Mouse (Mus musculus) MEL (cell line): Measurements from ENCODE around the gene Ptpdc1. TPM values are rescaled to one million over a fixed set of nuclear protein-coding genes. Genes with fewer than 3 reads are reported as not detected.

Source experiments
- DNase-seq: peaks from one replicate; pipeline ENCODE4 v3.0.0; 2011; ENCODE audit warnings: low read depth, low spot score
- H3K27ac ChIP-seq: 2 replicates; pipeline ENCODE4 v1.5.1; 2012; ENCODE audit warnings: low read depth, mild to moderate bottlenecking, control low read depth, low read length, moderate library complexity; ENCODE audit not compliant: control insufficient read depth
- H3K27me3 ChIP-seq, 2 experiments: fragments of 150-350 bp in 1 of 2; sonication (generic) in 1 of 2; 2 replicates each; pipeline ENCODE4 v1.6.1; 2012; ENCODE audit warnings: low read length in 2 of 2, mild to moderate bottlenecking in 2 of 2, improper control_type of control experiment in 1 of 2, moderate library complexity in 1 of 2; ENCODE audit not compliant: insufficient read depth in 2 of 2, control insufficient read depth in 1 of 2
- H3K36me3 ChIP-seq, 2 experiments: 2 replicates each; pipeline ENCODE4 v1.6.1; 2012 to 2014; ENCODE audit warnings: low read length in 2 of 2, improper control_type of control experiment in 1 of 2, inconsistent platforms in 1 of 2, mild to moderate bottlenecking in 1 of 2; ENCODE audit not compliant: insufficient read depth in 2 of 2, control insufficient read depth in 1 of 2
- H3K4me1 ChIP-seq, 2 experiments: fragments of 150-350 bp in 1 of 2; sonication (generic) in 1 of 2; 2 replicates each; pipeline ENCODE4 v1.6.1; 2012; ENCODE audit warnings: low read length in 2 of 2, improper control_type of control experiment in 1 of 2, mild to moderate bottlenecking in 1 of 2; ENCODE audit not compliant: insufficient read depth in 2 of 2, control insufficient read depth in 1 of 2
- H3K4me3 ChIP-seq, 2 experiments: fragments of 150-350 bp in 1 of 2; sonication (generic) in 1 of 2; 2 replicates each; pipeline ENCODE4 v1.5.1; 2012; ENCODE audit warnings: low read depth in 2 of 2, low read length in 2 of 2, mild to moderate bottlenecking in 2 of 2, moderate library complexity in 2 of 2, control low read depth in 1 of 2, improper control_type of control experiment in 1 of 2; ENCODE audit not compliant: control insufficient read depth in 1 of 2, insufficient read depth in 1 of 2
- H3K79me2 ChIP-seq: 2 replicates; pipeline ENCODE4 v1.6.1; 2012; ENCODE audit warnings: mild to moderate bottlenecking, low read length, moderate library complexity; ENCODE audit not compliant: control insufficient read depth, poor library complexity, insufficient read depth
- H3K9ac ChIP-seq: 2 replicates; pipeline ENCODE4 v1.6.1; 2012; ENCODE audit warnings: low read depth, mild to moderate bottlenecking, control low read depth, low read length, moderate library complexity; ENCODE audit not compliant: control insufficient read depth, poor library complexity, severe bottlenecking
- H3K9me3 ChIP-seq: fragments of 150-350 bp; sonication (generic); replicated peaks from 2 replicates; pipeline ENCODE4 v1.6.1; 2012; ENCODE audit warnings: mild to moderate bottlenecking, low read length, improper control_type of control experiment, moderate library complexity; ENCODE audit not compliant: insufficient read depth
- BHLHE40 ChIP-seq: IDR thresholded peaks from 2 replicates; pipeline ENCODE4 v1.6.1; 2012; ENCODE audit warnings: low read depth, mild to moderate bottlenecking, inconsistent platforms, low read length, improper control_type of control experiment, borderline replicate concordance
- CHD2 ChIP-seq: IDR thresholded peaks from 2 replicates; pipeline ENCODE4 v1.6.1; 2011; ENCODE audit warnings: low read length, improper control_type of control experiment
- EP300 ChIP-seq, 2 experiments: IDR thresholded peaks; 2 replicates each; pipeline ENCODE4 v1.6.1; 2011; ENCODE audit warnings: improper control_type of control experiment in 2 of 2, low read length in 2 of 2, low read depth in 1 of 2, mild to moderate bottlenecking in 1 of 2
- GABPA ChIP-seq: IDR thresholded peaks from 2 replicates; pipeline ENCODE4 v1.6.1; 2012; ENCODE audit warnings: low read depth, mild to moderate bottlenecking, inconsistent platforms, low read length, improper control_type of control experiment, moderate library complexity
- KAT2A ChIP-seq: conservative IDR thresholded peaks from 2 replicates; pipeline ENCODE4 v1.6.1; 2012; ENCODE audit warnings: low read depth, low read length, improper control_type of control experiment, inconsistent platforms
- MAX ChIP-seq: IDR thresholded peaks from 2 replicates; pipeline ENCODE4 v1.6.1; 2011; ENCODE audit warnings: low read length, improper control_type of control experiment
- MAZ ChIP-seq: IDR thresholded peaks from 2 replicates; pipeline ENCODE4 v1.6.1; 2012; ENCODE audit warnings: low read depth, mild to moderate bottlenecking, inconsistent platforms, low read length, improper control_type of control experiment
- MXI1 ChIP-seq: IDR thresholded peaks from 2 replicates; pipeline ENCODE4 v1.6.1; 2011; ENCODE audit warnings: mild to moderate bottlenecking, low read depth, low read length, improper control_type of control experiment
- MYB ChIP-seq: IDR thresholded peaks from 2 replicates; pipeline ENCODE4 v1.6.1; 2011; ENCODE audit warnings: mild to moderate bottlenecking, low read depth, low read length, improper control_type of control experiment
- MYC ChIP-seq: IDR thresholded peaks from 2 replicates; pipeline ENCODE4 v1.6.1; 2011; ENCODE audit warnings: low read depth, mild to moderate bottlenecking, low read length, improper control_type of control experiment, moderate library complexity
- NELFE ChIP-seq: IDR thresholded peaks from 2 replicates; pipeline ENCODE4 v1.6.1; 2011; ENCODE audit warnings: low read depth, low read length, improper control_type of control experiment
- NRF1 ChIP-seq: IDR thresholded peaks from 2 replicates; pipeline ENCODE4 v1.6.1; 2014; ENCODE audit warnings: low read depth, mild to moderate bottlenecking, inconsistent platforms, low read length, improper control_type of control experiment, moderate library complexity; ENCODE audit not compliant: poor library complexity, insufficient read depth, severe bottlenecking
- POLR2A ChIP-seq, 2 experiments: IDR thresholded peaks; 2 replicates each; pipeline ENCODE4 v1.6.1; 2011 to 2012; ENCODE audit warnings: low read length in 2 of 2, mild to moderate bottlenecking in 2 of 2, control low read depth in 1 of 2, improper control_type of control experiment in 1 of 2, low read depth in 1 of 2, moderate library complexity in 1 of 2; ENCODE audit not compliant: control insufficient read depth in 1 of 2, insufficient read depth in 1 of 2, poor library complexity in 1 of 2
- POLR2AphosphoS2 ChIP-seq: IDR thresholded peaks from 2 replicates; pipeline ENCODE4 v1.6.1; 2011; ENCODE audit warnings: low read length, improper control_type of control experiment
- POLR2AphosphoS5 ChIP-seq: IDR thresholded peaks from 2 replicates; pipeline ENCODE4 v1.6.1; 2012; ENCODE audit warnings: low read depth, borderline replicate concordance, mild to moderate bottlenecking, inconsistent platforms, low read length, moderate library complexity, mixed read lengths
- RCOR1 ChIP-seq: IDR thresholded peaks from 2 replicates; pipeline ENCODE4 v1.6.1; 2012; ENCODE audit warnings: low read depth, mild to moderate bottlenecking, inconsistent platforms, low read length, improper control_type of control experiment
- SIN3A ChIP-seq: IDR thresholded peaks from 2 replicates; pipeline ENCODE4 v1.6.1; 2012; ENCODE audit warnings: low read length, improper control_type of control experiment, inconsistent platforms
- SMC3 ChIP-seq: IDR thresholded peaks from 2 replicates; pipeline ENCODE4 v1.6.1; 2011; ENCODE audit warnings: low read depth, low read length, improper control_type of control experiment
- TAL1 ChIP-seq: IDR thresholded peaks from 2 replicates; pipeline ENCODE4 v1.6.1; 2012; ENCODE audit warnings: mild to moderate bottlenecking, inconsistent platforms, low read length, moderate library complexity, mixed read lengths
- UBTF ChIP-seq: IDR thresholded peaks from 2 replicates; pipeline ENCODE4 v1.6.1; 2012; ENCODE audit warnings: low read depth, mild to moderate bottlenecking, inconsistent platforms, low read length, improper control_type of control experiment, moderate library complexity, borderline replicate concordance; ENCODE audit not compliant: insufficient read depth
- USF2 ChIP-seq, 2 experiments: IDR thresholded peaks; 2 replicates each; pipeline ENCODE4 v1.6.1; 2011 to 2012; ENCODE audit warnings: improper control_type of control experiment in 2 of 2, low read length in 2 of 2, borderline replicate concordance in 1 of 2, inconsistent platforms in 1 of 2, low read depth in 1 of 2, mild to moderate bottlenecking in 1 of 2; ENCODE audit not compliant: insufficient read depth in 1 of 2
- ZKSCAN1 ChIP-seq: IDR thresholded peaks from 2 replicates; pipeline ENCODE4 v1.6.1; 2012; ENCODE audit warnings: low read depth, mild to moderate bottlenecking, inconsistent platforms, low read length, improper control_type of control experiment, moderate library complexity
- ZMIZ1 ChIP-seq: IDR thresholded peaks from 2 replicates; pipeline ENCODE4 v1.6.1; 2012; ENCODE audit warnings: low read depth, mild to moderate bottlenecking, inconsistent platforms, low read length, improper control_type of control experiment, moderate library complexity
- ZNF384 ChIP-seq: IDR thresholded peaks from 2 replicates; pipeline ENCODE4 v1.6.1; 2012; ENCODE audit warnings: low read depth, mild to moderate bottlenecking, inconsistent platforms, low read length, improper control_type of control experiment
- polyA plus RNA-seq, 2 experiments: library from polyadenylated mRNA; stranded (reverse) in 1 of 2; unstranded in 1 of 2; fragments of >175 nt in 1 of 2; fragments of >200 nt in 1 of 2; gene quantifications; 2 replicates each; pipeline versions ENCODE4 v1.2.1 to v1.2.4; 2012; ENCODE audit warnings: low replicate concordance in 2 of 2, low read depth in 1 of 2; ENCODE audit not compliant: insufficient read length in 2 of 2, insufficient read depth in 1 of 2, missing spikeins in 1 of 2
- total RNA-seq: library from RNA; depleted of rRNA; stranded (reverse); fragments of 300-350 nt; gene quantifications from 2 replicates; pipeline ENCODE4 v1.2.3, GENCODE M21; 2012

Gene Ptpdc1
- total and polyA plus RNA-seq, 3 experiments: 3.3 to 7.6 TPM; not detected in 1

GRCm38 (mm10) chr13:48659254-48660220 lies 34.1 kb upstream of the Ptpdc1 start:
- Histone ChIP-seq H3K79me2 (no peaks in the 10 kb centered on the region), H3K27me3 (no peaks in the 10 kb centered on the region), H3K4me3 (no peak overlapping the region), H3K27ac (no peak overlapping the region), H3K9ac (no peak overlapping the region), H3K36me3 (no peaks in the 10 kb centered on the region), H3K4me1 (no peaks in the 10 kb centered on the region), H3K9me3 (no peaks in the 10 kb centered on the region)
- DNase-seq: no peak
- TF ChIP-seq SMC3: no peak
- TF ChIP-seq KAT2A: no peak
- TF ChIP-seq SIN3A: no peak
- no peak for TF ChIP-seq POLR2A (IDR thresholded peaks at IDR 0.05; ENCODE audit: control insufficient read depth in 1 of 2, insufficient read depth in 1 of 2, low read depth in 1 of 2, low read length in 2 of 2, poor library complexity in 1 of 2)
- TF ChIP-seq MAX: no peak
- TF ChIP-seq ZKSCAN1: no peak
- TF ChIP-seq CHD2: no peak
- no peak for TF ChIP-seq MYC

- H3K4me1 ChIP-seq: 0 out of 4 replicates have a peak, but pooled peaks cover 0 to 4% of the 10 kb centered on the region in 2 experiments
- no peak overlapping the region for H3K9ac ChIP-seq
- no peak overlapping the region for H3K27ac ChIP-seq
- no peaks in the 10 kb centered on the region for H3K27me3 ChIP-seq
- TF ChIP-seq ZNF384 (no peak), MXI1 (no peak), UBTF (no peak), ZMIZ1 (no peak), NRF1 (no peak), MAX (no peak), POLR2AphosphoS2 (no peak), NELFE (no peak), ZKSCAN1 (no peak), SIN3A (no peak), EP300 (IDR thresholded peaks at IDR 0.05; ENCODE audit: low read depth in 1 of 2, low read length in 2 of 2) (no peak), USF2 (IDR thresholded peaks at IDR 0.05; ENCODE audit: borderline replicate concordance in 1 of 2, insufficient read depth in 1 of 2, low read depth in 1 of 2, low read length in 2 of 2) (no peak), TAL1 (no peak), MYB (no peak), POLR2AphosphoS5 (no peak), MAZ (no peak), BHLHE40 (no peak), RCOR1 (no peak), GABPA (no peak)
- TF ChIP-seq, all 39 proteins: peak for 0
- no peaks in the 10 kb centered on the region for H3K36me3 ChIP-seq
- no peaks in the 10 kb centered on the region for H3K9me3 ChIP-seq
- H3K4me3 ChIP-seq: no peak overlapping the region
- H3K79me2 ChIP-seq: no peaks in the 10 kb centered on the region
- no peak for DNase-seq
Observed at GRCm38 (mm10) chr13:48658588-48659253, 33.3 kb upstream of the Ptpdc1 start.
